Mouse (Mus musculus): Measurements from ENCODE around the gene Baz1b. TPM values are rescaled to one million over a fixed set of nuclear protein-coding genes. Genes with fewer than 3 reads are reported as not detected.

Baz1b gene
- polyA plus RNA-seq, 1 experiment from 2014 or later: 35.2 TPM

DNA sequence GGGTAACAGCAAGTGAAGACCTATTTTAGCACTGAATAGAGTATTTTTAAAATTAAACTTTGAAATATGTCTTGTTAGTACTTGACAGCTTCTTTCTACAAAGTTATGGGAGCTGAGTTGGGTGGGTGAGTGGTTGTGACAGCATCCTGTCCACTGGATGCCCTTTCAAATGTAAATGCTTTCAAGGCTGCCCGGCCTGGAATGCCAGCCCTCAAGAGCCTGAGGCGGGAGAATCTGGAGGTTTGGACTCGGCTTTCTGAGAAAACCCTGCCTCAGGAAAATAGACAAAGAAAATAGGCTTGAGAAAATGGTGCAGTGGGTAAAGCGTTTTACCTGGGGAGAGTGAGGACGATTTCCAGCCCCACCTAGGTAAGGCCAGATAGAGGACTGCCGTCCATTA lies 5.3 kb upstream of the Baz1b start:
- peaks cover 35% of the 10 kb centered on the region for H3K4me1 ChIP-seq
- no peak overlapping the region for H3K9ac ChIP-seq
- no peaks in the 10 kb centered on the region for H3K27me3 ChIP-seq (replicated peaks)
- H3K4me3 ChIP-seq: no peak overlapping the region
- peaks cover 65% of the 10 kb centered on the region for H3K36me3 ChIP-seq
- 83% methylated on average over 6 of the region's 6 CpGs for WGBS (ENCODE audit: insufficient replicate concordance)
- H3K27ac ChIP-seq: no peak overlapping the region
- no peak overlapping the region for H3K4me2 ChIP-seq
- H3K9me3 ChIP-seq (replicated peaks): no peaks in the 10 kb centered on the region
- ATAC-seq: no peak

DNA sequence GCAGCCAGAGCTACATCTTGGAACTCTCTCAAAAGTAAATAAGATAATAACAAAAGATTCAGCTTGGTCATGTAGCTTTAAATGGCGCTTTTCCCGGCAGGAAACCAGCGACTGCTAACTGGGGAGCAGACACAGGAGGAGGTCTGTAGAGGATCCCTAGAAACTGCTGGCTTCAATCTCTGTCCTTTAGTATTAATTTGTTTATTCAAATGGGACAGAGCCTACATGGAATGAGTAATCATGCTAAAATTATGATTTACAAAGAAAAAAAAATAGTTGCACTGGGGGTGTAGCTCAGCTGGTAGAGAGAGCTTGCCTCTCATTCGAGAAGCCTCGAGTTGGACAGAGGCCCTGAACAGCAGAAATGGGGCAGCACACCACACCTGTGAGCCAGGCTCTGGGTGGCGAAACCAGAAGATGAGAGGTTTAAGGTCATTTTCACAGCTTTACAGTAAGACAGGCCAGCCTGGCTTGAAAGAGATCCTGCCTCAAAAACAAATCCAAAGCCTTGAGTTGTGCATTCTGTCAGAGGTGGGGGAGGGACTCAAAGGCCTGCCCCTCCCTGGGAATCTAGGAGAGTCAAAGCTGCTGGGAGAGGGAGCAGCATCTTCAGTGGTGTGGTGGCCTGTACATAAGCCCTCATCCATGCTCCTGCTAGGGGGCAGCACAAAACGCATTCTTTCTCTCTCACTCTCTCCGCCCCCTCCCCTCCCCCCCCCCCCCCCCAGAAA lies 3.8 kb upstream of the Baz1b start:
- Histone ChIP-seq H3K27me3 (replicated peaks) (no peaks in the 10 kb centered on the region), H3K4me3 (no peak overlapping the region), H3K4me1 (peaks cover 26% of the 10 kb centered on the region), H3K36me3 (peaks cover 49% of the 10 kb centered on the region), H3K4me2 (no peak overlapping the region), H3K9me3 (replicated peaks) (no peaks in the 10 kb centered on the region), H3K27ac (peak overlapping the region; percentile 62), H3K9ac (no peak overlapping the region)
- ATAC-seq: no peak
- WGBS (ENCODE audit: insufficient replicate concordance): 69% methylated on average over 8 of the region's 8 CpGs

DNA sequence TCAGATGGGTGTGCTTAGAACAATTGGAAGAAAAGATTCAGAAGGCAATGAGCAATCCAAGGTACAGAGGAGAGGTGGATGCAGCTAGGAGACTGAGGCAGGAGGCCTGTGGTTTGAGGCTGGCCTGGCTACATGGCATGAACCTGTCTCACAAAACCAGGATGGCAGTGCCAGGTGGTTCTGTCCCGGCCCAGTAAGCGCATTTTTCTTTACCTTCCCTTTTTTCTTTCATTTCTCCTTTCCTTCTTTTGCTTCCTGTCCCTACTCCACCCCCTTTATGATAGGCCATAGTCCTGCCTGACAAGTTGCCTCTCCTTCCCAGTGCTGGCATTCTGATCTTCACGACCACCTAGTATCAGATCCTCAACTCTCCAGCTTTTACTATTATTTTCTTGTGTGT lies 2.0 kb upstream of the Baz1b start:
- Histone ChIP-seq H3K4me1 (peaks cover 37% of the 10 kb centered on the region), H3K27me3 (replicated peaks) (no peaks in the 10 kb centered on the region), H3K9ac (no peak overlapping the region), H3K4me2 (no peak overlapping the region), H3K36me3 (peaks cover 45% of the 10 kb centered on the region), H3K9me3 (replicated peaks) (no peaks in the 10 kb centered on the region), H3K4me3 (no peak overlapping the region), H3K27ac (peak overlapping the region; percentile 34)
- 87% methylated on average over 3 of the region's 3 CpGs for WGBS (ENCODE audit: insufficient replicate concordance)
- ATAC-seq: no peak

DNA sequence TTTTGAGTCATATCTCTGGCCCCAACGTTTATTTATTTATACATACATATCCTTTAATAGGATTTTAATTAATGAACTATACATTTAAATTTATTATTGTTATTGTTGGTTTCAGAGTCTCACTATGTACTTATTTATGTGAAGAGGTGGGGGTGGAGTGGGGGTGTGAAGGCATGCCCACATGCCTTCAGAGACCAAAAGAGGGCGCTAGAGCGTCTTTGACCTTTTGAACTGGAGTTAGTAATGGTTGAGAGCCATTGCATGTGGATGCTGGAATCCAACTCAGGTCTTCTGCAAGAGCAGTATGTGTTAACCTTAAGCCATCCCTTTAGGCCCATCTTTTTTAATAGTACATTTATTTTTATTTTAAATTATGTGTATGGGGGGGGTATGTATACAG lies 1.5 kb upstream of the Baz1b start:
- no peaks in the 10 kb centered on the region for H3K9me3 ChIP-seq (replicated peaks)
- H3K36me3 ChIP-seq: peaks cover 45% of the 10 kb centered on the region
- peak overlapping the region; percentile 92; the same call in 1 of the 2 replicates for H3K9ac ChIP-seq
- H3K4me1 ChIP-seq: peaks cover 43% of the 10 kb centered on the region
- ATAC-seq: no peak
- H3K4me3 ChIP-seq: 0 out of 2 replicates have a peak overlapping the region, but pooled peaks have one; percentile 86
- 24% methylated on average over 3 of the region's 3 CpGs for WGBS (ENCODE audit: insufficient replicate concordance)
- no peaks in the 10 kb centered on the region for H3K27me3 ChIP-seq (replicated peaks)
- peak overlapping the region; percentile 91 for H3K27ac ChIP-seq
- H3K4me2 ChIP-seq: peak overlapping the region; percentile 86

DNA sequence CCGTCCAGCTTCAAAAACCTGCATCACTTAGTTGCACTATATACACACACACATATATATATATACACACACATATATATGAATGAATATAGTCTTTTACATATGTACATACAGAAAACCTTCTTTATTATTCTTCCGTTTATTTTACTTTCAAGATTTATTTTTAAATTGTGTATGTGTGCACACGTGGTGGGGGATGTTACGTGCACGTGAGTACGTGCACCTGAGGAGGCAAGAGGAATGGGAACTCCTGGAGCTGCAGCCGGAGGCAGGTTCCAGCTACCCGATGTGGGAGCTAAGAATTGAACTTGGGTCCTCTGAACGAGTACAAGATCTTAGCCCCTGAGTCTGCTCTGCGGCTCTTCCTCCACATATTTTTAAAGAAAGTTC lies 838 bp upstream of the Baz1b start:
- peak overlapping the region; percentile 92 for H3K9ac ChIP-seq
- H3K27ac ChIP-seq: peak overlapping the region; percentile 91
- no peaks in the 10 kb centered on the region for H3K27me3 ChIP-seq (replicated peaks)
- H3K4me2 ChIP-seq: peak overlapping the region; percentile 86
- H3K4me1 ChIP-seq: peaks cover 44% of the 10 kb centered on the region
- 18% methylated on average over 10 of the region's 10 CpGs for WGBS (ENCODE audit: insufficient replicate concordance)
- no peak for ATAC-seq
- H3K36me3 ChIP-seq: peaks cover 44% of the 10 kb centered on the region
- no peaks in the 10 kb centered on the region for H3K9me3 ChIP-seq (replicated peaks)
- peak overlapping the region; percentile 86 for H3K4me3 ChIP-seq

DNA sequence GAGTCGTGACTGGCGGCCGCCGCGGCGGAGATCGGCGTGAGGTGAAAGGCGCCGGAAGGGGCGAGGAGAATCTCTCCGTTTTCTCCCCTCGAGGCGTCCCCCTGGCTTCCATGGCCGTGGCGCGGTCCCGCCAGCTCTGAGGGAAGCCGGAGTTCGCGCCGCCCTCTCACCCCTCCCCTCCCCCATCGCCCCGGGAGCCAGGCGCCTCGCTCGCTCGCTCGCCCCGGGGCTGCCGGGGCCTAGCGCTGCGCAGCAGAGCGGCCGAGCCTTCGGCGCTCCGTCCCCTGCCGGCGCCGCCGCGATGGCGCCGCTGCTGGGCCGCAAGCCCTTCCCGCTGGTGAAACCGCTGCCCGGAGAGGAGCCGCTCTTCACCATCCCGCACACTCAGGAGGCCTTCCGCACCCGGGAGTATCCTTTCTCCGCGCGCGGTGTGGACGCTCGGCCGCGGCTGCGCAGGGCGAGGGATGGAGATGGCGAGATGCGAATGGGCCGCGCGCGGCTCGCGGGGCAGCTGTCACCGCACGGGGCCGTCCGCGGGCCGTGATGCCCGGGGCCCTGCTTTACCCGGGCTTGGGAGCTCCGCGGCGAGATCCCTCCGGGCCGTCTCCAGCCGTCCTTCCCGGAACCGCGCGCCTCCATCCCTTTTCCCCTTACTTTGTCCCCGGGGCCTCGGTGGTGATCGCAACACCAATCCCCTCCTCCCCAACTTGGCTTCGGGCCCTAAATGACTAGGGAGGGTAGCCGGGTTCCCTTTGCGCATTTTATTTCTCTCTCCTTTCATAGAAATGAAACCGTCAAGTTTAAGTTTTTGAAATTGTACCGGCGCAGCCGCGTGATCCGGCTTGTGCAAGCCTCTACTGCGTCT lies 517 bp downstream of the Baz1b start:
- H3K9me3 ChIP-seq (replicated peaks): no peaks in the 10 kb centered on the region
- WGBS (ENCODE audit: insufficient replicate concordance): under 1% methylated on average over 95 of the region's 102 CpGs
- H3K4me3 ChIP-seq: peak overlapping the region; percentile 86

DNA sequence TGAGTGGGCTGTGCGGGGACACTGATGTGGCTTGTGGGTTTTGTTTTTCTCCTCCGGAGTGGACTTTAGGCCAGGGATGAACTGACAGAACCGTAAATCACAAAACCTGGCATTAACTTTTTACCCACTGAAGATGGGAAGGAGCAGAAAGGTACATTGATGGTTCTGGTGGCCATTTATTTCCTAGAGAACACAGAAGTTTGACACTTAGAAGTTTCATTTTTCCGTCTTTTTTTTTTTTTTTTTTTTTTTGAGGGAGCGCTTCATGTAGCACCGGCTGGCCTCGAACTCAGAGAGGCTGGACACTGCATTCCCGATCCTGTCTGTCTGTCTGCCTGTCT lies 1.1 kb downstream of the Baz1b start:
- peak overlapping the region; percentile 92 for H3K9ac ChIP-seq
- H3K9me3 ChIP-seq (replicated peaks): no peaks in the 10 kb centered on the region
- no peaks in the 10 kb centered on the region for H3K27me3 ChIP-seq (replicated peaks)
- ATAC-seq: no peak
- WGBS (ENCODE audit: insufficient replicate concordance): 0% methylated on average over 8 of the region's 8 CpGs
- peaks cover 62% of the 10 kb centered on the region for H3K4me1 ChIP-seq
- H3K36me3 ChIP-seq: peaks cover 45% of the 10 kb centered on the region
- peak overlapping the region; percentile 91 for H3K27ac ChIP-seq
- H3K4me3 ChIP-seq: peak overlapping the region; percentile 86
- peak overlapping the region; percentile 86 for H3K4me2 ChIP-seq

More for the DNA sequence above, 517 bp downstream of the Baz1b start:
- Histone ChIP-seq H3K36me3 (peaks cover 44% of the 10 kb centered on the region), H3K4me1 (peaks cover 56% of the 10 kb centered on the region), H3K9ac (peak overlapping the region; percentile 92), H3K27ac (peak overlapping the region; percentile 91), H3K27me3 (replicated peaks) (no peaks in the 10 kb centered on the region), H3K4me2 (peak overlapping the region; percentile 86)
- peak; percentile 78 for ATAC-seq

DNA sequence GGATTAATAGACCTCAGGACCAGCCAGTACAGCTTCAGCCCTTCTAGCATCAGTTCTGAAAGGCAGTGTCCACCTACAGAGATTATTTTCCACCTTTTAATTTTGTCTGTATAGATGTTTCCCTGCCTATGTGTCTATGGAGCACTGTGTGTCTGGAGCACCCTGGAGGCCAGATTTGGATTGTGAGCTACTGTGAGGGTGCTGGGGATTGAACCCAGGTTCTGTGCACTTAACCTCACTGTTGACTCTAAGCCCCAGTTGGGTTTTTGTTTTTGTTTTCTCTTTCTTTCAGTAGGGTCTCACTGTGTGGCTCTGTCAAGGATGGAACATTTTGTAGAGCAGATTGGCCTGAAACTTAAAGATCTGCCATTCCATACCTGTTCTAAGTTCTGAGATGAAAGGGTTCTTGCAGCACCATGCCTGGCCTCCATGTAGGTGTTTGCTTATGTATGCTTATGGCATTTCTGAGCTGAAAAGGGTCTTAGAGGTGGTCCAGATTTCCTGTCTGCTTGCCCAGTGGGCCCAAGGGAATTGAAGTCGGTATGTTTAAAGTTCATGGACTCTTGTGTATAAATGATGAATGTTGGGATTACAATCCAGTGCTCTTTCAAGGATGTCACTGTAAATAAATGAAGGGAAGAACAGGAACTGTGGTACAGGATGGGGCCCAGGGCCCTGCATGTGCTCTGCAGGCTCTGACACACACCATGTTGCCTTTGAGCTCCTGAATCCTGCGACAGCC lies 2.4 kb downstream of the Baz1b start:
- H3K4me2 ChIP-seq: peak overlapping the region; percentile 86
- H3K4me3 ChIP-seq: peak overlapping the region; percentile 86
- H3K9ac ChIP-seq: peak overlapping the region; percentile 92
- peaks cover 56% of the 10 kb centered on the region for H3K36me3 ChIP-seq
- 60% methylated on average over 2 of the region's 2 CpGs for WGBS (ENCODE audit: insufficient replicate concordance)
- no peaks in the 10 kb centered on the region for H3K27me3 ChIP-seq (replicated peaks)
- no peaks in the 10 kb centered on the region for H3K9me3 ChIP-seq (replicated peaks)
- ATAC-seq: no peak
- H3K4me1 ChIP-seq: peaks cover 62% of the 10 kb centered on the region
- peak overlapping the region; percentile 16; the same call in 1 of the 2 replicates for H3K27ac ChIP-seq

DNA sequence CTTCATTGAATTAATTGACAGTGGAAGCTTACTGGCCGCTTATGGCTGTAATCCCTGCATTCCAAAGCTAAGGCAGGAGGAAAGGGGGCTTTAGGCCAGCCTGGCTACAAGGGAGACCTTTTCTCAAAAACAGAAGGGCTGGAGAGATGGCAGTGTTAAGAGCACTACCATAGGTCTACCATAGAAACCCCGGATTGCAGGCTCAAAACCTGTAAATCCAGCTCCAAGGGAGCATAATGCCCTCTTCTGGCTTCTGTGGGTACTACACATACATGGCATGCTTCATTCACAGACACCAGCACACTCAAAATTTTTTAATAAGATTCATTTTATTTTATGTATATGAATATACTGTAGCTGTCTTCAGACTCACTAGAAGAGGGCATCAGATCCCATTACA lies 4.6 kb downstream of the Baz1b start:
- no peak overlapping the region for H3K27ac ChIP-seq
- peaks cover 77% of the 10 kb centered on the region for H3K36me3 ChIP-seq
- no peak overlapping the region for H3K9ac ChIP-seq
- ATAC-seq: no peak
- H3K4me1 ChIP-seq: peaks cover 66% of the 10 kb centered on the region
- WGBS (ENCODE audit: insufficient replicate concordance): 49% methylated on average over 2 of the region's 2 CpGs
- H3K9me3 ChIP-seq (replicated peaks): no peaks in the 10 kb centered on the region
- no peaks in the 10 kb centered on the region for H3K27me3 ChIP-seq (replicated peaks)
- no peak overlapping the region for H3K4me2 ChIP-seq
- no peak overlapping the region for H3K4me3 ChIP-seq

DNA sequence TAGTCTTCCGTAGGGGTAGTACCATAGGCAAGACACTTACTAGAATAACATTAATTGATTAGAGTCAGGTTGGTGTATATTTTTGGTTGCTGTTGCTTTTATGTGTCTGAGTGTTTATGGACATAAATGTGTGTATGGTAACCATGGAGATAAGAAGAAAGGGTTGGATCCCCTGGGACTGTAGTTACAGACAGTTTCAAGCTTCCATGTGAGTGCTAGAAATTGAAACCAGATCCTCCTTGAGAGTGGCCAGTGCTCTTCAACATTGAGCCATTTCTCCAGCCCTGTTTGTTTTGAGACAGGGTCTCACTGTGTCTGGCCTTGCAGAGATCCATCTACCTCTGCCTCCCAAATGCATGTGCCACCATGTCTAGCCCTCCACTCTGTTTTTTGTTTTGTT lies 5.4 kb downstream of the Baz1b start:
- 84% methylated on average over 1 of the region's 1 CpGs for WGBS (ENCODE audit: insufficient replicate concordance)
- peaks cover 85% of the 10 kb centered on the region for H3K36me3 ChIP-seq
- no peak overlapping the region for H3K4me2 ChIP-seq

DNA sequence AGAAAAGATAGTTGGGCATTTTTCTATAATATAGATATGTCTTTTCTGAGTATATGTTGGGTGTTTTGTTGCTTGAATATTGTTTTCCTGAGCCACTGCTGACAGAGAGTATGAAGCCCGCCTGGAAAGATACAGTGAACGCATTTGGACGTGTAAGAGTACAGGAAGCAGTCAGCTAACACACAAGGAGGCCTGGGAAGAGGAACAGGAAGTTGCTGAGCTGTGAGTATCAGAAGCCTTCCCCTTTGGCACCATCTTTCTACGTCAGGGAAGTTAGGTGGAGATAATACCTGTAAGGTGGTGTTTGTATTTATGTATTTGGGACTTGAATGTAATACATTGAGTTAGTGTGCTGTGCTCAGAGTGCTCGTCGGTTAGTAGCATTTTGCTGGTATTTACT lies 9.3 kb downstream of the Baz1b start:
- Histone ChIP-seq H3K4me2 (no peak overlapping the region), H3K4me1 (peaks cover 40% of the 10 kb centered on the region), H3K9me3 (replicated peaks) (no peaks in the 10 kb centered on the region), H3K9ac (no peak overlapping the region), H3K27ac (no peak overlapping the region), H3K36me3 (peaks cover 97% of the 10 kb centered on the region), H3K27me3 (replicated peaks) (no peaks in the 10 kb centered on the region), H3K4me3 (no peak overlapping the region)
- no peak for ATAC-seq
- WGBS (ENCODE audit: insufficient replicate concordance): 54% methylated on average over 6 of the region's 6 CpGs

More for the DNA sequence above, 5.4 kb downstream of the Baz1b start:
- no peak overlapping the region for H3K4me3 ChIP-seq
- H3K27ac ChIP-seq: no peak overlapping the region
- no peaks in the 10 kb centered on the region for H3K9me3 ChIP-seq (replicated peaks)
- H3K4me1 ChIP-seq: peaks cover 66% of the 10 kb centered on the region
- H3K9ac ChIP-seq: no peak overlapping the region
- no peaks in the 10 kb centered on the region for H3K27me3 ChIP-seq (replicated peaks)
- ATAC-seq: no peak

DNA sequence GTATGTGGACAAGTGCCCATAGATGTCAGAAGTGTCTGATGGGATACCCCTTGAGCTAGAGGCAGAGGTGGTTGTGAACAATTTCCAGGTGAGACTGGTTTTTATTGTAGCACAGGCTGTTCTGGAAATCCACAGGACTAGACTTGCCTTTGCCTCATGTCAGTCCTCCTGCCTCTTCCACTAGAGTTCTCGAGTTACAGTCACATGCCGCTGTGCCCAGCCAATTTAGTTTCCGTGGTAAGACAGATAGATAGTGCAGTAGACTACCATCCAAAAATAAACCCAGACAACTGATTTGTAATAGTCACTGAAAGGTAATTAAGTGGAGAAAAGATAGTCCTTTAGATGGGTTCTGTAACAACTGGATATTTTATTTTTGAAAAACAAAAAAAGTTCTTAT lies 15.7 kb downstream of the Baz1b start:
- H3K4me2 ChIP-seq: no peak overlapping the region
- H3K9me3 ChIP-seq (replicated peaks): no peaks in the 10 kb centered on the region
- H3K36me3 ChIP-seq: peaks cover 94% of the 10 kb centered on the region
- no peak overlapping the region for H3K4me3 ChIP-seq
- H3K4me1 ChIP-seq: no peaks in the 10 kb centered on the region
- WGBS (ENCODE audit: insufficient replicate concordance): 76% methylated on average over 3 of the region's 3 CpGs
- H3K9ac ChIP-seq: no peak overlapping the region
- no peaks in the 10 kb centered on the region for H3K27me3 ChIP-seq (replicated peaks)
- ATAC-seq: no peak
- H3K27ac ChIP-seq: no peak overlapping the region
